Mouse (Mus musculus): Measurements from ENCODE around the gene Neu4. TPM values are rescaled to one million over a fixed set of nuclear protein-coding genes. Genes with fewer than 3 reads are reported as not detected.

Gene Neu4
- polyA plus RNA-seq, 1 experiment from 2014 or later, result not detected

DNA sequence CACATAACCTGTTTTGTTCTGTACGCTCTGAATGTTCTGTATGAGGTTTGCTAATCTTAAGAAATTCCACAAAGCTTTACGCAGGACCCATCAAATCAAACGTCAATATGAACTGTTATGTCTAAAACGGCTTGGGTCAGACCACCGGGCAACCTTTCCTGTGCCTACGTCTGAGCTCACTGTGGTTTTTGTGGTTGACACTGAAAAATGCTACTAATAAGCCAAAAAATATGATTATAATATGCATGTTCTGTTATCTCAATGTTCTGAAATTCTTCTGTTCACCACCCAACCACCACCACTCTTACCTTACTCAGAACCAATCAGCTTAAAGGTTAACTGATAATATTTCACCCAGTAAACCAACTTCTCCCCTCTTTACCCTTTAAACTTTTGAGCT, 54.5 kb downstream of the Neu4 start:
- H3K27me3 ChIP-seq (ENCODE audit: control insufficient read depth, insufficient read depth, low read depth, low read length), result no peaks in the 10 kb centered on the region
- H3K4me1 ChIP-seq (ENCODE audit: control insufficient read depth, insufficient read depth, low read length), result no peaks in the 10 kb centered on the region
- no peak overlapping the region for H3K9ac ChIP-seq (ENCODE audit: low read depth, low read length)
- WGBS, result 92% methylated on average over 6 of the region's 6 CpGs
- no peaks in the 10 kb centered on the region for H3K9me3 ChIP-seq (replicated peaks; ENCODE audit: control insufficient read depth, low read length, poor library complexity, severe bottlenecking)
- no peak for ATAC-seq
- no peak overlapping the region for H3K4me3 ChIP-seq (ENCODE audit: low read depth, low read length)
- no peak overlapping the region for H3K4me2 ChIP-seq (ENCODE audit: low read length)
- H3K27ac ChIP-seq (ENCODE audit: low read length), result no peak overlapping the region
- no peaks in the 10 kb centered on the region for H3K36me3 ChIP-seq (ENCODE audit: control insufficient read depth, insufficient read depth, low read length)

DNA sequence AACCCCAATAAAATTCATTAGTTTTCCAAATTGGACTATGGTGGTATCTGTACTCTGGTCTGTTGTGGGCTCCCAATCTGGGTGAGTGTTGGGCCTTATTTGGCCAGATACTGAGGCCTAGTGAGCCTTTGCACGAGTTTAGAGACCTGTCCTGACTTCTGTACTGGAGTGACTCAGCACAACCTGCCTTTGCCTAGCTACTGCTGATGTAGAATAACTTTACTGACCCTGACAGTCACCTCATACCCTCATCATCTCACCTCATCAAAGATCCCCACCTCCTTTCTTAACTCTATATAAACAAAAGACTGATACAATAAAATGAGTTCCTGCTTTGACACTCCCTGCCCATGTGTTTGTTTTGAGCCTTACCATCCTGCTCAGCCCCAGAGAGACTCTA, 56.5 kb downstream of the Neu4 start:
- no peaks in the 10 kb centered on the region for H3K9me3 ChIP-seq (replicated peaks; ENCODE audit: control insufficient read depth, low read length, poor library complexity, severe bottlenecking)
- no peak overlapping the region for H3K4me3 ChIP-seq (ENCODE audit: low read depth, low read length)
- no peaks in the 10 kb centered on the region for H3K27me3 ChIP-seq (ENCODE audit: control insufficient read depth, insufficient read depth, low read depth, low read length)
- no peak overlapping the region for H3K9ac ChIP-seq (ENCODE audit: low read depth, low read length)
- 20% methylated on average over 1 of the region's 1 CpGs for WGBS
- no peak overlapping the region for H3K27ac ChIP-seq (ENCODE audit: low read length)
- no peaks in the 10 kb centered on the region for H3K4me1 ChIP-seq (ENCODE audit: control insufficient read depth, insufficient read depth, low read length)
- no peak overlapping the region for H3K4me2 ChIP-seq (ENCODE audit: low read length)
- no peaks in the 10 kb centered on the region for H3K36me3 ChIP-seq (ENCODE audit: control insufficient read depth, insufficient read depth, low read length)
- ATAC-seq, result no peak

Other genes with a start within 250 kb of the Neu4 start
- gene Dtymk, start 218.5 kb upstream of the Neu4 start, polyA plus RNA-seq (2015; fragmentation: Nextera tagmentation; extraction: Ambion mirVana), result 134 and 140 TPM in 2 replicates
- gene Ing5, start 216.5 kb upstream of the Neu4 start, polyA plus RNA-seq (2015; fragmentation: Nextera tagmentation; extraction: Ambion mirVana), result 10.0 and 10.4 TPM in 2 replicates
- gene D2hgdh, start 195.5 kb upstream of the Neu4 start, polyA plus RNA-seq (2015; fragmentation: Nextera tagmentation; extraction: Ambion mirVana), result 15.7 and 16.7 TPM in 2 replicates
- gene Gal3st2, start 159.1 kb upstream of the Neu4 start, polyA plus RNA-seq (2015; fragmentation: Nextera tagmentation; extraction: Ambion mirVana), result not detected in 2 replicates
- gene Gal3st2b, start 102.1 kb upstream of the Neu4 start, polyA plus RNA-seq (2015; fragmentation: Nextera tagmentation; extraction: Ambion mirVana), result not detected in 2 replicates
- not detected in 2 replicates for gene Gal3st2c, start 29.9 kb upstream of the Neu4 start, polyA plus RNA-seq (2015; fragmentation: Nextera tagmentation; extraction: Ambion mirVana)
- gene Pdcd1, start 32.1 kb downstream of the Neu4 start, polyA plus RNA-seq (2015; fragmentation: Nextera tagmentation; extraction: Ambion mirVana), result not detected in 2 replicates

All from midbrain, embryonic 16.5 days (tissue).